Mouse (Mus musculus) activated CD4-positive, CD25-positive, alpha-beta regulatory T cell, adult 4 months (primary cell): ENCODE measurements around the gene Tmem164. TPM values are rescaled to one million over a fixed set of nuclear protein-coding genes. Genes with fewer than 3 reads are reported as not detected.

ENCODE experiments used
- ATAC-seq: one replicate; pipeline ENCODE4 v1.8.0; 2017
- polyA plus RNA-seq, 2 experiments: library from polyadenylated mRNA; unstranded; fragments of 100-300 nt; shearing (Covaris generic); gene quantifications; one replicate each; pipeline ENCODE4 v1.2.1; 2017

Gene Tmem164
- polyA plus RNA-seq, 2 experiments from 2014 or later = 11.7 to 23.1 TPM

GRCm38 (mm10) chrX:142693256-142693655 is 12.1 kb downstream of the Tmem164 start:
- no peak for ATAC-seq

- ATAC-seq = no peak
These were observed 13.1 kb downstream of the Tmem164 start for GRCm38 (mm10) chrX:142694338-142694737.

- no peak for ATAC-seq
These were observed 13.7 kb downstream of the Tmem164 start for GRCm38 (mm10) chrX:142694856-142695255.

GRCm38 (mm10) chrX:142696789-142697188 is 15.6 kb downstream of the Tmem164 start:
- no peak for ATAC-seq

DNA sequence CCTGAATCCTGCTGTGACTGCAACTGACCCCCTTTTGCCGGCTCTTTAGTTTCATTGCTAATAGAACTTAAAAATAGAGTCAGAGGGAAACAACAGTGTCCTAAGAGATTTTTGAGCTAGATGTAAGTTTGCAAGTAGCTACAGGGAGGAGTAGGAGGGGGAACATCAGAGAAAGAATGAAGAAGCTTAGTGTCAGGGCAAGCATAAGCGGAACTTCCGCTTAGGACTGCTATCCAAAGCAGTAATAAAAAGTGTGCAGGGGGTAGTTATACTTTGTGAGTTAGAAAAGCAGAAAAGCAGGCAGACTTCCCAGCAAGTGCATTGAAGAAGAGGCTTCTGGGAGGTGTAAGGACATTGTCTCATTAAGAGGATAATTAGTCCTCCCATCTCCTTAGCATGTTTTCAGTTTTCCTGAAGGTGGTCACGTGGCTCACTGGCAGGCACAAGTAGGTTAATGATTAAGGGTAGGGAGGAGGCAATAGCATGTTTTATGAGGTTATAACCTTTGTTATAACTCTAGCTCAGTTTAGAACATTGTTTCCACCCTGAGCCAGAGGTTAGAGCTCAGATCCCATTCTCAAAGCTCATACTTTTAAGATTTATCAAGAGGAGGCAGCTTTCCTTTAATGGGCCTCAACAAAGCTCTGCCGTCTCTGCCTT is 16.5 kb downstream of the Tmem164 start:
- no peak for ATAC-seq

DNA sequence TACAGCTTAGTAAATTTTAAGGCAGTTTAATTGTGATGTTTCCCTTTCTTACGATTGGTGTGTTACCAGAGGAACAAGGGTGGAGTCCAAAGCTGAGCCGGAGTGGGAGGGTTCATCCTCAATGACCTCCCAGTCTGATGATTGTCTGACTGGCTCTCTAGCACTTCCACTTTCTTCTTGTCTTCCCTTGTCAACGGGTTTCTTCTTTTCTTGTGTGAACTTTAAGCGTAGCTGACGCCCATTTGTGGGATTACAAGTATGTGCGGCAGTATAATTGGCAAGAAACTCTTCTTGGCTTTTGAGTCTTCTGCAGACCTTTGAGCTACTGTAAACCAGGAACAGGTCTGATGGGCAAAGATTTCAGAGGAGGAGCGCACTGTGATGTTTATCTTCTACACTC is 17.0 kb downstream of the Tmem164 start:
- no peak for ATAC-seq

GRCm38 (mm10) chrX:142702094-142702493 is 20.9 kb downstream of the Tmem164 start:
- no peak for ATAC-seq

- ATAC-seq = no peak
These were observed 21.4 kb downstream of the Tmem164 start for GRCm38 (mm10) chrX:142702566-142702965.

- no peak for ATAC-seq
These were observed 22.7 kb downstream of the Tmem164 start for GRCm38 (mm10) chrX:142703953-142704352.

DNA sequence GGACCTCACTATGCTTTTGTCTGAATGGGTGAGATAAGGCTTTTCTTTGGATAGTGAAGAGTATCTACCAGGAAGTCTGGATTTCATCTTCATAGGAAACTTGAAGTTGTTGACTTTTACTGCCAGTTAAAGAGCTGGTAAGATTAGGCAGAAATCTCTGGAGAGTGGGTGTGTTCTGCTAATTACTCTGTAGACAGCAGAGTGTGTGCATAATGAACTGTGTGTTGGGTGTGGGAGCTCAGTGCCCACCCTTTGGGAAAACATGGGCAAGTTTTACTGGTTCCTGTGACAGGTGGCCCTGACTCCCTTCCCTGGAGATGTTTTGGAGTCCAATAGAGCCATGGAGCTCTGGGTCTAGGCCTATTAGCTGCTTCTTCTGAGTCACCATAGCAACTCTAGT is 27.1 kb downstream of the Tmem164 start:
- ATAC-seq = no peak

GRCm38 (mm10) chrX:142716014-142716413 is 34.8 kb downstream of the Tmem164 start:
- no peak for ATAC-seq

DNA sequence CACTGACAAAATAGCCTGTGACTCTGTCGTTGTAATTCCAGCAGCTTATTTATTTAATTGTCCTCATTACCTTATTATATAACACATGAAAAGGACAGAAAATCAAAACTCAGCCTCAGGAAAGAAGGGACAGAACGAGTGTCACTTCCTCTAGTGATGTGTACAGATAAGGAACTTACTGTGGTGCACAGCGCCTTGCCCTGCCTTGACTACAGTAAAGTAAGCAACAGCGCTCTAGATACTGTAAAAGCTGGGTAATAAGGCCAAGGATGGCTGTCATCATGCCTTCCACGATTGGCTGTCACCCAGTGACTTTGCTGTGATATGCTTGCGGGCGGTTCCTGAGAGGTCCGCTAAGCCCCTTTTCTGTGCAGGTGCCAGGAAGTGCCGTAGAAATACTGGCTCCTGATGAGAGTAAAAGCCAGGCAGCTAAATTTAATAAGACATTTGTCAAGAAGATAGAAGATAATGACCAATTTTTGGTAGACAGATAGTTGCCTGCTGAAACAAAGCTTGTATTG is 36.8 kb downstream of the Tmem164 start:
- ATAC-seq = no peak

DNA sequence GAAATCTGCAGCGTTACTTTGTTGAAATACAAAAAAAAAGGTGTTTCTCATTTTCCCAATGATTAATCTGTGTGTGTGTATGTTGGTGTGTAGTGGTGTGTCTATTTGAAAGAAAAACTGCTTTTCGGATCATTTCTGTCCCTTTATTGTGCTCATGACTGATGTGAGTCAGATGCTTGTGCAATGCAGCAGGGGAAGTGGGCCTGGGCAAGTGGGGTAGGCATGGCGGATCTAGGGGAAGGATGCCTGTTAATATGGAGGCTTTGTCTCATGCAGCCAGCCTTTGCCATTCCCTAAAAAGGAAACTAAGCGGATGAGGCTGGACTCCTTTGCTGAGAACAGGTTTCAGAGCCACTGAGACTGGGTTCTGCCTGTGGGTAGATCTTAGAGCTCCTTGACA is 37.6 kb downstream of the Tmem164 start:
- ATAC-seq = no peak

DNA sequence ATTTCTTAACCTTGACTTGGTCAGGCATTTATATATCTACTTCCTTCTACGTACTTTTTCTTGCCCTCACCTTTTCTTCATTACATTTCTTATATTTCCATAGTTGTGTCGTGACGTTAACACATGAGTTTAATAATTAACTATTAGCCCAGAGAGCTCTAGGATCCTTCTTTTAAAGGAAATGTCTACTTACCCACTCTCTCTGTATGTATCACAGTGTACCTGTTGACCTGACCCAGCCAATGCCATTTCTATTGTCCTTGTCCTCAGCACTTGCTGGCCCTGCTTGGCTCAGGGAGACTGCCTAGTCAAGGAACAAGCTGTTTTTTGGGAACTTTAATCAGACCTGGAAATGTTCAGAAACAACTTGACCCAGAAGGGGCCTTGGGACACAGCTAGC is 40.7 kb downstream of the Tmem164 start:
- ATAC-seq = no peak

- no peak for ATAC-seq
These were observed 43.0 kb downstream of the Tmem164 start for GRCm38 (mm10) chrX:142724203-142724602.

DNA sequence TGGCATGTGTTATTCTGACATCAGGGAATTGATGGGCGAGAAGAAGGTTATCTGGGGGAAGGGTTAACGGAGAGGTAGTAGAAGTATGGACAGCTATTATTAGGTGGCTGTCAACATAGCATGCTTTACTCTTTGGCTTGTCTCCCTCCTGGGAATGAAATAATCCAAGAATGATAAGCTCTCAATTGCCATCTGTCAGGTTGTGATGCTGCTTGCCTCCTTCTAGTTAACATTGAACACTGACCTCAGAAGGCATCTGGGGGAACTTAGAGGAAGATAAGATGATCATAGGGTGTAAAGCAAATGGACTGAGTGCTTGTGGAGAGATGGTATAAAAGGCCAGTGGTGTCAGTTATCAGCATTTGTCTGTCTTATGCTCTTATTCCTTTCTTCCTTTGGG is 44.4 kb downstream of the Tmem164 start:
- ATAC-seq = no peak

DNA sequence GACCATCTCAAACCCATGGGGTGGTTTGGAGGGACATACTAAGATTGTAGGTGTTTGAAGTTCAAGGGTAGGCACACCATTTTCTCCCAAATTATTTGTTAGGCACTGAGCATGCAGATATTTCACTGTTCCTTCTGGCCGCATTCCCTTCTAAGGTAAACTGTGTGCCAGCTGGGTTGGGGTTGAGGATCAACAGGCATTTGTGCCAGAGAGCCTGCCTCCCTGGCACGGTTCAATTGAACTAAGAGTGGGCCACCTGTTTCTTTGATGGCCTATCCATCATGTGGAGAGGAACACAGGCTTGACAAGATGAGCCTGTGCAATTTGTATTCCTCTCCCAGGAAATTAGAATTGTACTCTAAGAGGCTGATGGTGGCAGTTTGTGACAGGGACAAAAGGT is 45.1 kb downstream of the Tmem164 start:
- ATAC-seq = no peak

DNA sequence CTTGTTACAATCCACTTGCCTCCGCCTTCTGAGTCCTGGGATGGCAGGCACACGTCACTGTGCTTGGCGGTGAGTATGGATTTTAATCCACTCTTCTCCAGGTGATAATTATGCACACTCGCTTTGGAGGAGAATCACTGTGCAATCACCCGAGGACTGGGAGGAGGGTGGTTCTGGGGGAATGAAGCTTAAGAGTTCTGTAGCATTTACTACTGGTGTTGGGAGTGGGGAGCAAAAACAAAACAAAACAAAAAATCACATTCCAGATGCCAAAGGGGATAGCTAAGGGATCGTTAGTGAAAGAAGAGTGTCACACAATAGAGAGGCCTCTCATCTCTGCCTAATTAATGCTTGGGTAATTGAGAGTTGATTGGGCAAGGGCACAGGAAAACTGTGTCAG is 46.6 kb downstream of the Tmem164 start:
- no peak for ATAC-seq

DNA sequence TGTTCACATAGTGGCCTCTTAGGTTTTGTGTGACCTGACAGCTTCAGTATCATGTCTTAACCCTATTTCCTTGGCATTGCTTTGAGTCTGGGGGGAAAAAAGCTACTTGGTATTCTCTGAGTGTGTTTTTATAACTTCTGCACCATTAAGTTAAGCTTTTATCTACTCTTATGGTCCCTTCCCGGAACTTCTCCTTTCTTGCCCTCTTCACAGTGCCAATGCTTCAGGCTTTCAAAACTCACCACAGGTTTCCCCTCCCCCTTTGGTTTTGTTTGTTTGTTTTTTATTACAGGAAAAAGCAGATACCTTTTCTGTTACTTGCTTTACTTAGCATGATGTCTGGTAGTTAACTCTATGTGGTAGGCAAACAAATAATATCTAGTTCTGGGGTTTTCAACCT is 47.8 kb downstream of the Tmem164 start:
- ATAC-seq = no peak

DNA sequence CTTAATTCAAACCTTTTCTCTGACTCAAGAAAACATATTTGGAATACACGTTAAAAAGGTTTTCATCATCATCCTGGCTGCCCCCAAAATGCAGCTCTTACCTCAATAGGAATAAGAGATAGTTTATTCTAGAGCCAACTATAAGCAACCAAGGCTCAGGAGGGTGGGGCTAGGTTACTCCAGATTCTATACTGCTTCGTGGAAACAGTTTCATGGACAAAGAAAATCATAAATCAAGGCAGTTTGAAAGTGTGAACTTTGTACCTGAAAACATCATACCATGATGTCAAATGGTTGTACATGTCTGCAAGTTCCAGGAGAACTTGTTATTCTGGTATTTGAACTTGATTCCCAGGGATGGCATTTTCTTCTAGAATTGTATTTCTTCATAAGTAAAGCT is 48.3 kb downstream of the Tmem164 start:
- ATAC-seq = no peak

DNA sequence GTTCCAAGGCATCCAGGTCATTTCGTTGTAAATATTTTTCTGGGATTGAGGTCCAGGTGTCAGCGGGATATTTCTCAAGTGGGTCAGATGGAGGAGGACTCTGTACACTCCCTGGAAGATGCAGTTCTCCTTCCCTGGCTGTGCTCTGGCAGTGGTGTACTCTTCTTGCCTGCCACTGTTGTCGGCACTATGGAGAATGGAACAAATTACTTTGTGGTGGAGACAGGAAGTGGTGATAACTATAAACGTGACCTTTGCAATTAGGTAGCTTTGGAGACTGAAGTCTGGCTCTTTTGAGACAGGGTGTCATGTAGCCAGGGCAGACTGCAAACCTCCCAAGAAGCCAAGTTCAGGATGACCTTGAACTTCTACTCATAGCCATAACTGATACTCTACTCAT is 55.9 kb downstream of the Tmem164 start:
- ATAC-seq = peak; percentile 91

GRCm38 (mm10) chrX:142737719-142738118 is 56.5 kb downstream of the Tmem164 start:
- peak; percentile 15 for ATAC-seq

DNA sequence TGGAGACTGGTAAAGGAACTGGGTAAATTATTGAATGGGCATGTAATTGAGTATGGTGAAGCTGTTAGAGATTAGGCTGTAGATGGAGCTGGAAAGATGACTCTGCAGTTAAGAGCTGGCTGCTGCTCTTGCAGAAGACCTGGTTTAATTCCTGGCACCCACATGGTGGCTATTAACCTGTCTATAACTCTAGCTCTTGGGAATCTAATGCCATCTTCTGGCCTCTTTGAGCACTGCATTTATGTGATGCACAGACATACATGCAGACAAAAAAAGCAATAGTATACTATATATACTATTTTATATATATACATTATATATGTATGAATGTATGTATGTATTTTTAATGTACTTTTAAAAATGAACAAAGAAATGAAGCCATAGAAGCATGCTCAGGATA is 66.2 kb downstream of the Tmem164 start:
- no peak for ATAC-seq

- ATAC-seq = no peak
These were observed 67.4 kb downstream of the Tmem164 start for GRCm38 (mm10) chrX:142748574-142748973.

- no peak for ATAC-seq
These were observed 69.6 kb downstream of the Tmem164 start for GRCm38 (mm10) chrX:142750775-142751174.
